Mouse (Mus musculus): ENCODE results near the gene Rarres2. TPM values are rescaled to one million over a fixed set of nuclear protein-coding genes. Genes with fewer than 3 reads are reported as not detected.
"Not testable (repeated sequence)": the region's sequence is repeated elsewhere in the genome, so short reads cannot be mapped to it uniquely, and the experiment has no call there.

The Rarres2 gene
- total RNA-seq, 2 experiments from 2014 or later = 14.6 to 24.8 TPM

- DNase-seq (ENCODE audit: low spot score) = peak; percentile 90
These were observed 30.8 kb downstream of the Rarres2 start for GRCm38 (mm10) chr6:48541560-48542450.

DNA sequence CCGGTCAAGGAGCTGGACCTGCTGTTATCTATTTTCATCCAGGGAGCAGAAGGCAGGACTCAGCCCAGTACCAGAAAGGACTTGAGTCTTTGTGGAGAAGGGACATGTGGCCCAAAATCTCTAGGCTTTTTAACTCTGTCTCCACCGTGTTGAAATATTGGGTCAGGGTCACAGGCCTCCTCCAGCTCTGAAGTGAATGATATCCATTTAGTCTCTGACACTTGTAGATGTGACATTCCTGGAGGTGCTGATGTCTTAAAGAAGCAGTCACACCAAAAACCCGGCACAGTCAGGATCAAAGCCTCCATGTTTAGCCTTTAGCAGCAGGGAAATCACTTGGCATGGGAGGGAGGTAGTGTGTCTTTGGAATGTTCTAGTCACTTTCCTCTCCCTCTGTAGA lies 31.9 kb downstream of the Rarres2 start:
- no peak for DNase-seq (ENCODE audit: low spot score)

- DNase-seq (ENCODE audit: low spot score) = no peak
These were observed 32.7 kb downstream of the Rarres2 start for GRCm38 (mm10) chr6:48539860-48540259.

- peak; percentile 83 for DNase-seq (ENCODE audit: low spot score)
These were observed 33.5 kb downstream of the Rarres2 start for GRCm38 (mm10) chr6:48538841-48539737.

GRCm38 (mm10) chr6:48537105-48537954 lies 35.3 kb downstream of the Rarres2 start, which contains the start of gene Atp6v0e2:
Gene Atp6v0e2 (plus strand): TSS chr6:48537615.
- DNase-seq (ENCODE audit: low spot score) = peak; percentile 87

DNA sequence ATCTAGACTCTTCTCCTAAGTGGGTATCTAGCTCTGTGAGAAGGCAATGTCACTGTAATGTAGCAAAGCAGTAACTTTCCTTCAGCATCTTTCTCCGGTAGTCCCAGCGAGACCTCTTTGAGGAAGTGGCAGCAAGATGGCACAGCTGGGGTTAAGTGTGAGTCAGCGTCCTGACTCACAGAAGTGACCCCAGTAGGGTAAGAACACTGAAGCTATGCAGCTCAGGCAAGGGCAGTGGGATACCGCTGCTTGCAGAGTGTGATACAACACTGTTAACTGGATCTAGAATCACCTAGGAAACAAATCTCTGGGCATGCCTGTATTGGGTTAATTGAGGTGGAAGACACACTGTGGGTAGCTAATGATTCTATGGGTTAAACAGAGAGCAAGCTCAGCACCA lies 36.5 kb downstream of the Rarres2 start:
- DNase-seq (ENCODE audit: low spot score) = no peak

DNA sequence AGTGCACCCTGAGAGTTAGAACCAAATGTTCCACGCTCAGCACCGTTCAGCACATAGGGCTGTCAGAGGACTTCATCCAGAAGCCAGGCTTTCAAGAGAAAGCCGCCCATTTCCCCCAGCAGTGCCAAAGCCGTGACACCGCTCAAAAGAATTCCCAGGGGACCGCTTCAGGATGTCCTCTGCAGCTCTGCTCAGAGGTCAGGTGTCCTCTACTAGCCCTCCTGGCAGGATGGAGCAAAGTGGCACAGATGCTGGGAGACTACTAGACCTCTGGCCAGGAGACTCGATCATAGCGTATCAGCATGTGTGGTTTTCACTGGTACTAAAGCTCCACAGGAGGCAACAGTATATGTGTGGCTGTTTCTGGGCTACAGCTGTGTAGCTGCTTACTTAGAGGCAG lies 37.7 kb downstream of the Rarres2 start:
- no peak for DNase-seq (ENCODE audit: low spot score)

GRCm38 (mm10) chr6:48533475-48533874 lies 39.1 kb downstream of the Rarres2 start:
- no peak for DNase-seq (ENCODE audit: low spot score)

DNA sequence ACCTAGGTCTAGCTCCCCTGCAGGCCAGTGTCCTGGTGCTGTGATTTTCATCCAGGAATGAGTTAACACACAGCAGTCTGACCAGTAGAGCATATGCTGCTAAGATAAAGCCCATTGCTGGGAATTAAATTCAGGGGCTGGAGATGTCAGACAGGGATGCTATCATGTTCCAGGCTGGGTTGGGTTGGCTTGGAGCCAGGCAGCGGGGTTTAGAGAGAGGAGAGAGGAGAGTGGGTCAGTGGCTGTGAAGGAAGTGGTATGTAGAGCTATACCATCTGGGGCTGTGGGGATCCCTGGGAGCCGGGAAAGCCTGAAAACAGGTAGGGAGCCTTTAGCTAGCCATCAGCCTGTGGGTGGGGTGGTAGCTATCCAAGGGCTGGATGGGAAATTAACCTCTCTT lies 41.7 kb downstream of the Rarres2 start:
- DNase-seq (ENCODE audit: low spot score) = no peak

DNA sequence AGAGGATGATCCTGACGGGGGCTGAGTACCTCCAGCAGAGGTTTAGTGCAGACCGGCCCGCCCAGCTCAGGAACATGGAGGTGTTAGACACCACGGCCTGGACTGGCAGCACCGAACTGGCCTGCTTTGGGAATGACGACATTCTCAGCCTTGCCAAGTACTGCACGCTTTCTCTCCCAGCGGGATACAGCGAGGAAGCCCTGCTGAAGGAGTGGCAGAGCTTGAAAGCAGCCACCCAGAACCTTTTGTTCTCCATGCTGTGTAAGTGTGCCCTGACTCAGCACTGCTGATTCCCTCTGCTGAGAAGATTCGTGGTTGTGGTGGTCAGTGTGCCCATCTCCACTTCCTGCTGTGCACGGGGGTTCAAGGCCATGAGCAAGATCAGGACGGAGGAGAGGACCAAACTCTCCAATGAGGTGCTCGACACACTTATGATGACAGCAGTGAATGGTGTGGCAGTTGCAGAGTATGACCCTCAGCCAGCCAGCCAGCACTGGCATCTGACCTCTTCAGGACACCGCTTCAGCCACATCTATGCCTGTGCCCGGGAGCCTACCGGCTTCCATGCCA lies 42.6 kb downstream of the Rarres2 start:
- DNase-seq (ENCODE audit: low spot score) = no peak

DNA sequence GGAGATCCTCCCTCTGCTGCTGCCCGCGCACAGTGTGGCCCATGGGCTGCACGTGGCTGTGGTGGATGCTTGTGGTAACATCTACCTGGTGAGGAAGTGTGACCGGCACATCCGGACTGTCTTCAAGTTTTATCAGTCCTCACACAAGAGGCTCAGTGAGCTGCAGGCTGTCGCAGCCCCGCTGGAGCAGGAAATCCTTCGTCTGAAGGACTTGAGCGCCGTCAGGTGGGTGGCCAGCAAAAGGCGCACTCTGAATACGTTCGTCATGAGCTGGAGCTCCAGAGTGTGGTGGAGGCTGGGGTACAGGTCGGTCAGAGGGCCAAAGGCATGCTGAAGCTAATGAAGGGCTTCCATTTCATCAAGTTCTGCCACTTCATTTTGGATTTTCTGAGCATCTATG lies 43.3 kb downstream of the Rarres2 start:
- no peak for DNase-seq (ENCODE audit: low spot score)

GRCm38 (mm10) chr6:48527901-48528300 lies 44.7 kb downstream of the Rarres2 start:
- DNase-seq (ENCODE audit: low spot score) = no peak

- not testable (repeated sequence) for DNase-seq (ENCODE audit: low spot score)
These were observed 47.7 kb downstream of the Rarres2 start for GRCm38 (mm10) chr6:48524882-48525281.

Other genes starting within 250 kb of the Rarres2 start
- 10 to 100 TPM; 15.9 to 18.3 TPM for gene Krba1, start 177.2 kb downstream of the Rarres2 start, total RNA-seq (2021)
- 10 to 100 TPM; 50.1 to 57.1 TPM for gene Zfp467, start 127.0 kb downstream of the Rarres2 start, total RNA-seq (2021)
- gene Sspo, start 124.6 kb downstream of the Rarres2 start, total RNA-seq (2021) = under 1 TPM; 0.19 to 0.71 TPM
- gene Atp6v0e2, start 35.2 kb downstream of the Rarres2 start, total RNA-seq (2021) = 10 to 100 TPM; 38.5 to 46.1 TPM
- 10 to 100 TPM; 21.1 to 25.5 TPM for gene Lrrc61, start 18.0 kb downstream of the Rarres2 start, total RNA-seq (2021)
- gene Gm45021, start 16.8 kb upstream of the Rarres2 start, total RNA-seq (2021) = not detected
- gene Repin1, start 21.1 kb upstream of the Rarres2 start, total RNA-seq (2021) = 10 to 100 TPM; 30.6 to 31.9 TPM
- not detected for gene Gm44965, start 21.2 kb upstream of the Rarres2 start, total RNA-seq (2021)
- 1 to 10 TPM; 8.8 TPM for gene Zfp775, start 29.3 kb upstream of the Rarres2 start, total RNA-seq (2021)
- under 1 TPM; 0.76 to 0.78 TPM for gene AI854703, start 54.0 kb upstream of the Rarres2 start, total RNA-seq (2021)
- gene Gimap8, start 74.4 kb upstream of the Rarres2 start, total RNA-seq (2021) = 1 to 10 TPM; 1.3 to 2.5 TPM
- gene Gimap9, start 103.3 kb upstream of the Rarres2 start, total RNA-seq (2021) = 1 to 10 TPM in 1 of 2 experiments, under 1 TPM in 1; 0.59 to 1.2 TPM
- gene Gimap4, start 111.8 kb upstream of the Rarres2 start, total RNA-seq (2021) = 1 to 10 TPM; 2.4 to 5.8 TPM
- gene Gimap6, start 135.4 kb upstream of the Rarres2 start, total RNA-seq (2021) = 10 to 100 TPM in 1 of 2 experiments, 1 to 10 TPM in 1; 7.9 to 12.6 TPM
- gene Gm28053, start 145.8 kb upstream of the Rarres2 start, total RNA-seq (2021) = 1 to 10 TPM in 1 of 2 experiments, not detected in 1; 2.7 TPM
- not detected for gene Gimap7, start 145.8 kb upstream of the Rarres2 start, total RNA-seq (2021)
- gene Gimap1, start 166.3 kb upstream of the Rarres2 start, total RNA-seq (2021) = 1 to 10 TPM; 1.5 to 2.4 TPM
- gene Gimap5, start 173.4 kb upstream of the Rarres2 start, total RNA-seq (2021) = 1 to 10 TPM in 1 of 2 experiments, under 1 TPM in 1; 0.57 to 1.0 TPM
- gene Gimap3, start 198.1 kb upstream of the Rarres2 start, total RNA-seq (2021) = under 1 TPM; 0.09 to 0.28 TPM

All from gastrocnemius, adult 18-20 months (tissue).